Mouse (Mus musculus) mouse embryonic stem cell (cell line): ENCODE data around the gene Rph3al.

ENCODE experiments used
- in situ Hi-C, 2 experiments: fragments of 300-500 bp; cut with MboI; formaldehyde crosslinking; loops; 1 replicate in 1 of 2; 3 replicates in 1 of 2; pipeline ENCODE4 v1.14.3; 2019 to 2020; ENCODE audit warnings: low sequenced_read_pairs in 2 of 2, low pct_unique_long_range_greater_than_20kb in 1 of 2, mixed read lengths in 1 of 2; ENCODE audit not compliant: unreplicated experiment in 1 of 2

Rph3al gene

DNA sequence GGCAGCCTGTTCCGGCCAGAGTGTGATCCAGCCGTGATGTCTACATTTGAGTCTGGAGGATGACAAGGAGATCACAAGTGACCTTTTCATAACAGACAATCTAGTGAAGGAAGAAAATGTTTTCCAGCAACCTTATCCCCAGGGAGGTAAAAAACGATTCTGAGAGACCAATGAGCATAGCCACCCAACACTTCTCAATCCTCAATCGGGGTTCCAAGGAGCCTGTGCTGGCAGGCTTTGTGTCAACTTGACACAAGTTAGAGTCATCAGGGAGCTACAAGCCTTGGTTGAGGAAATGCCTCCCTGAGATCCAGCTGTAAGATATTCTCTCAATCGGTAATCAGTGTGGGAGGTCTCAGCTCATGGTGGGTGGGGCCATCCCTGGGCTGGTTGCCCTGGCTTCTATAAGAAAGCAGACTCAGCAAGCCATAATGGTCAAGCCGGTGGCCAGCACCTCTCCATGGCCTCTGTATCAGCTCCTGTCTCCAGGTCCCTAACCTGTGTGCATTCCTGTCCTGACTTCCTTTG, at the start of gene Rph3al:
Rph3al (minus strand) TSS at position 51 of the 528 bp plus-strand sequence.
- in situ Hi-C loops, result no loop called here

DNA sequence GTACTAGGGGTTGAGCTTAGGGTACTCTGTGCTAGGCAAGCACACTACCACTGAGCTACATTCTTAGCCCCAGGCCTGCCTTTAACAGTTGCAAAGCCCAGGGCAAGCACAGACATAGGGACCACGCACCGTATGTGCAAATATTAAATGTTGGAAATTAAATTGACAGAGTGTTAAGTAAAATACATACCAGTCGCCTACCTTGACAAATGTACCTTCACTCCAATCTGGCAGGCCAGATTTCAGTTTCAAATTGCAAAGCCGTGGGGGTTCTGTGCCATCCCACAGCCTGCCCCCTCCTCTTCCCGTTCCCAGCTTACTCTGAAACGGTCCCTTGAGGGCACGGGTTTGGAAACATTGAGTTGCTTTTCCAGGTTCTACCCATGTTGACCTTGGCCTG, 47.7 kb upstream of the Rph3al start:
- in situ Hi-C loops, result no loop called here

DNA sequence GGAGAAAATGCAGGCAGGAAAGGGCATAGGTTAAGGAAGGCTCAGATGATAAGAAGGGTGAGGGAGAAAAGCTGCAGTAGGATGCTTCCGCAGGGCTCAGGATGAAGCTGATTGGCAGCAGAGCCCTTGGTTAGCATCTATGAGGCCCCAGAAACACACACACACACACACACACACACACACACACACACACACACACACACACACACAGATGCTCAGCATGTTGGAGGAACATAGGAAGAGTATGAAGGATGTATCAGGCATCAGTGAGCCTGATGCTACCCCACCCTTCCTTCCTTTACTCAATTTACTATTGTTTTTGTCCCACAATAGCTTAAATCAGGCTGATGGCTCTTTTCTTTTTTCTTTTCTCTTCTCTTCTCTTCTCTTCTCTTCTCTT, 46.4 kb upstream of the Rph3al start:
- in situ Hi-C loops, result no loop called here

DNA sequence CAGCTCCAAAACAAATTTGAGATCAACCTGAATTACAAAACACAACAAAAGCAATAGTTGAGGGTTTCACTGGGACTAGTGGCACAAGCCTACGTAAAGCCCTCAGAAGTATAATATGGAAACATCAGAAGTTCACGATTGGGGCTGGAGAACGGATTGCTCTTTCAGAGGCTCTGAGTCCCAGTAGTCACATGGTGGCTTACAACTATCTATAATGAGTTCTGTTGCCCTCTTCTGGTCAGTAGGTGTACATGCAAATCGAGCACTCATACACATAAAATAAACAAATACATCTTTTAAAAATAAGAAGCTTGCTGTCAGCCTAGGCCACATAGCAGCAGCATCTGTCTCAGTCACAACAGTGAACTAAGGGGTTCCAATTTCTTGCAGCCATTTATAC, 45.0 kb upstream of the Rph3al start:
- in situ Hi-C loops, result no loop called here

DNA sequence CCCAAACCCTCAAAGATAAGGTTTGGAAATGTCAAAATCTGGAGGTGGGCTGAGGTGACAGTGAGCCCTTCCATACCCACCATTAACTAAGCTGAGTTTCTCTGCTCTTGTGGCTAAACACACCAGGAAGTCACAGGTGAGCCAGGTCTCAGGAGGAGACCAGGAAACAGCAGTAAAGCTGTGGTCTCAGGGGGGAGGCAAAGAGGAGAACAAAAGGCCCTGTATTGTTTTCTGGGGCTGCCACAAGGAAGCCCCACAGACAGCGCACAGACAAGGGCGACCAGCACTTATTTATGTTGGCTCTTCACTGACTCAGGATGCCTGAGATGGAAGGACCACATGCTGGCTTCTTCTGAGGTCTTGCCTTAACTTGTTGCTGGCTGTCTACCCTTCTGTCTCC, 42.2 kb upstream of the Rph3al start:
- in situ Hi-C loops, result no loop called here

DNA sequence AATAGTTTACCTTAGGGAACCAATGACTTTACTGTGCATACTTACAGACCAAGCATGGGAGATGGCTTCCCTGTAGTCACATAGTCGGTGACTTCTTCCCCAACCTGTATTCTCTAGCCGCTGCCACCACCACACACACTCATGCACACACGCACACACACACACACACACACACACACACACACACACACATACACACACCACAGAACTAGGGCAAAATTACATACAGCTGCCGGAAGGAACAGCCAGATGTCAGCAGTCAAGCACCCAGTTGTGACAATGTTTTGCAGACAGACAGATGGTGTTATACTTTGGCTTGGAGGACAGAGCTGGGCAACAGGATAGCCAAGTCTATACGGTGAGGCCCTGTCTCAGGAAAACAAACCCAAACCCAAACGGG, 39.8 kb upstream of the Rph3al start:
- in situ Hi-C loops, result loop anchor here in 1 of 2 experiments (10.0 kb wide), 1 partner anchor 193 kb away; no protein-coding TSS in a partner anchor

DNA sequence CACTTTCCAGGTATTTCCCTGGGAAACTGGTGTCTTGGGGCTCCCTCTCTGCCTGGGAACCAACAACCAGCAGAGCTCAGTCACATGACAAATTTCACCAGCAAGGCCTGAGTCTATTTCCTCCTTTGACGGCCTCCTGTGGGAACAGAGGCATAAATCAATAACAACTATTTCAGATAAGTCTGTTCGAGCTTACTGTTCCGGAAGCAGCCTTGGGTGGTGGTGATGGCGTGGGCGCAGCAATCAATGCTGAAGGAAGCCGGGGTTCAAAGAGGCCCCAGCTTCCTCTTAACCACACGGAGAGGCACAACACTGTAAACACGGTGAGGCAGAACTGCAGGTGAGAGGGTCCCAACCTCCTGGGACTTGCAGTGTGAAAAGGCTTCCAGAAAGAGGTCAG, 38.5 kb upstream of the Rph3al start:
- in situ Hi-C loops, result loop anchor here in 1 of 2 experiments (10.0 kb wide), 1 partner anchor 192 kb away; no protein-coding TSS in a partner anchor

DNA sequence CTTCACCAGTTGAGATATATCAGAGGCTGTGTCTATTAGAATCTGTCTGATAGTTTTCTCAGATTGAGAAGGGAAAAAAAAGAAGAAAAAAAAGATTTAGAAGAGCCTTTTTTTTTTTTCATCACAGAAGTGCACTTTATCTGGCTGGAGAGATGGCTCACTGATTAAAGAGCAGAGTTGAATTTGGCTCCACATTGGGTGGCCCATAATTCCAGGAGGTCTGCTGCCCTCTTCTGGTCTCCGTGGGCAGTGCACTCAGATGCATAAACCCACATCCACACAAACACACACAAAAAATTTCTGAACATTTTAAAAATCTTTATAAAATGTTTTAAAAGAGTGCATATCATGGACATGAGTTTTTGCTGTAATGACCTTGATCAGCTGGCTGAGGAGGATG, 35.8 kb upstream of the Rph3al start:
- in situ Hi-C loops, result loop anchor here in 1 of 2 experiments (10.0 kb wide), 1 partner anchor 189 kb away; no protein-coding TSS in a partner anchor

DNA sequence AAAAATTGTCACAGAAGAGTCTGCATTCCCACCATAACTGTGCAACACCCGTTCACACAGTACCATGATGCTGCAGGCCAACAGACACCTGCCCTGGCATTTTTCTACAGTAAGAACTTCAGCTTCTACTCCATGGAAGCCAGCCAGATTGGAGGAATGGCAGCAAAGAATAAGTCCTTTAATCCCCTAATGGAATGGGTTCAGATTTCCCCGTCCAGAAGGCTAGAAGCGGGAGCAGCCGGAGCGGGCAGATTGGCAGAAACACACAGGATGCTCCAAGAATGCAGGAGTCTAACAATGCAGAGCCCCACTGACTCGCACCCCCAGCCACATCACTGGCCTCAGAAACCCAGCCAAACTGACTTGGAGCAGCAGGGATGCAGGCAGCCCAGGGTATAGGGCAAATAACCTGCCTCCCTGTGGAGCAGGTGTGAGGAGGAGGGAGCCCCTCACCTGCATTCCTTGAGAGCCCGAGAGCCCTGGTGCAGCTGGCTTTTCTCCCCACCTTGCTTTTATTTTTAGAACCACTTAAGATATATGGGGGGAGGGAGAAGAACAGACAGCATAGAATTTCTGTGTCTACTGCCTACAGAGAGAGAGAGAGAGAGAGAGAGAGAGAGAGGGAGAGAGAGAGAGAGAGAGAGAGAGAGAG, 34.8 kb upstream of the Rph3al start:
- in situ Hi-C loops, result loop anchor here in 1 of 2 experiments (10.0 kb wide), 1 partner anchor 188 kb away; no protein-coding TSS in a partner anchor

DNA sequence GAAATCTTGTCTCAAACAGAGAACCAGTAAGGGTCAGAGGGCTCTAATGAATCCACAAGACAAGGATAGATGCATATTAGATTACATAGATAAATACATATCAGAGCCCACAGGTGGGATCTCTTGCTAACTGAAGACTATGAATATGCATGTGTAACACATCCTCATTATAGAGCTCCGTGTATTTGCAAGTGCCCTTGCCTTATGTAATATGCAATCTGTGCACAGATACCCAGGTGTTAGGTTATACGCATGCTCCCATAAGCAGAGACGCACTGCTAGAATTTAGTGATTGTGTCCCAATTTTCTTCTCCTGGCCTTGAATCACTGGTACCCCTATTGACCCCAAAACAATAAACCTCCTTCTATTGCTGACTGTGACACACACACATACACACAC, 34.0 kb upstream of the Rph3al start:
- in situ Hi-C loops, result loop anchor here in 1 of 2 experiments (10.0 kb wide), 1 partner anchor 187 kb away; no protein-coding TSS in a partner anchor

DNA sequence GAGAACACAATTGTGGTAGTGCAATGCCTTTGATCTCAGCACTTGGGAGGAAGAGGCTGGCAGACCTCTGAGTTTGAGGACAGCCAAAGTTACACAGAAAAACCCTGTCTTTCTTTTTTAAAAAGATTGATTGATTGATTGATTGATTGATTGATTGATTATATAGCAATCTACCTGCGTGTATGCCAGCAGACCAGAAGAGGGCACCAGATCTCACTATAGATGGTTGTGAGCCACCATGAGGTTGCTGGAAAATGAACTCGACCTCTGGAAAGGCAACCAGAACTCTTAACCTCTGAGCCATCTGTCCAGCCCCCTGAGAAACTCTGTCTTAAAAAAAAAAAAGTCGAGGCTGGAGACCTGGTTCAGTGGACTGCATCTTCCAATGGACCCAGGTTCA, 32.4 kb upstream of the Rph3al start:
- in situ Hi-C loops, result loop anchor here in 1 of 2 experiments (10.0 kb wide), 1 partner anchor 186 kb away; no protein-coding TSS in a partner anchor

DNA sequence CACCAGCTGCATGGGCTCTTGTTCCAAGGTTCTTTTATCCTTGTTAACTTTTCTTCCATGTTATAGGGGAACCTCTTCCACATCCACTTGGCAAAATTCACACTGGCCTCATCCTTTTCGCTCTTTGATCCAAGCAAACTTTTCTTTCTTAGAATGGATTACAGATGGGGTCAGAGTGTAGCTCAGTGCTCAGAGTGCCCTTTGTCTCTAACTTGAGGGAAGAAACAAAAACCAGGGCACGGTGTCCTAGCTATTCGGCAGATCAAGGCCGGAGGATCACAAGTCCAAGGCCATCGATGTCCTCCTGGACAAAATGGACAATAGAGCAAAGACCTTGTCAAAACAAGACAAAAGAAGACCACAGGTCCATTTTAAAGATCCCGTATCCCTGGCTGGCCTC, 30.5 kb upstream of the Rph3al start:
- in situ Hi-C loops, result loop anchor here in 1 of 2 experiments (10.0 kb wide), 1 partner anchor 184 kb away; no protein-coding TSS in a partner anchor

DNA sequence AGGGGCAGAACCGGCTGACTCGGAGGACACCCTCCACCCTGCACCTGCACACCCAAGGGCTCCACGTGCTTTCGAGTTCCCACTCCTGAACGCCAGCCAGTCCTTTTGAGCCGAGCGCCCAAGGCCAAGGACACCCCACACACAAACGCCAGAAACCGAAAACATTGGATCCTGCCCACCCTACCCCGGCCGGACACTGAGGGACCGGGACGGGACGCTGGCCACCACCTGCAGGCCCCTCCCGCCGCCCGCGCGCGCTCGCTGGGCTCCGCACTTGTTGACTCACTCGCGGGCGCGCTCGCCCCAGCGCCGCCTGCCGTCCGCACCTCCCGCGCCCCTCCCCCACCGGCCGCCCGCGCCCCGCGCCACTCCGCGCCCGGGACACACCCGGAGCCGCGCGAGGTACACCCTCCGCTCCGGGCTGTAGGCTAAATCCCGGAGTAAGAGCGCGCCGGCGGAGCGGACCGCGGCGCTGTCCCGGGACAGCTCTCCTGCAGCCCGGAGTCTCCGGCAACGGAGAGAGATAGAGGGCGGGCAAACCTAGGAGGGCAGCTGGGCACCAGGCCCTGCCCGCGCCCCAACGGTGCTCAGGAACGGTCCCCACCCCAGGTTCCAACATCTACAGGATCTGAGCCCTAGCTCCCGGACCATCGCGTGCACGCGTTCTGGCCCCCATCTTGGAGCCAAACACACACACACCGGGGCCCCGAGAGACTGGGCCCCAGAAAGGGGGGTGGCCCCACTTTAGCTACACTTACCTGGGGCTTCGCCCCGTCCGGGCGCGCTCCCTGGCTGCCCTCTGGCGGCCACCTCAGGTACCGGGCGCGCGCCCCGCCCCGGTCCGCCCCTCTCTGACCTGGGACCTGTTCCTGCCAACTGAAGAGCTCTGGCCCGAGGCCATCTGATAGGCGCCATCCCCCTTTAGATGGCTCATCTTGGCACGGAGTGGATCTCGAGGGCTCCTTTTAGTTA, 28.5 kb upstream of the Rph3al start:
- in situ Hi-C loops, result loop anchor here in 1 of 2 experiments (10.0 kb wide), 1 partner anchor 182 kb away; no protein-coding TSS in a partner anchor

DNA sequence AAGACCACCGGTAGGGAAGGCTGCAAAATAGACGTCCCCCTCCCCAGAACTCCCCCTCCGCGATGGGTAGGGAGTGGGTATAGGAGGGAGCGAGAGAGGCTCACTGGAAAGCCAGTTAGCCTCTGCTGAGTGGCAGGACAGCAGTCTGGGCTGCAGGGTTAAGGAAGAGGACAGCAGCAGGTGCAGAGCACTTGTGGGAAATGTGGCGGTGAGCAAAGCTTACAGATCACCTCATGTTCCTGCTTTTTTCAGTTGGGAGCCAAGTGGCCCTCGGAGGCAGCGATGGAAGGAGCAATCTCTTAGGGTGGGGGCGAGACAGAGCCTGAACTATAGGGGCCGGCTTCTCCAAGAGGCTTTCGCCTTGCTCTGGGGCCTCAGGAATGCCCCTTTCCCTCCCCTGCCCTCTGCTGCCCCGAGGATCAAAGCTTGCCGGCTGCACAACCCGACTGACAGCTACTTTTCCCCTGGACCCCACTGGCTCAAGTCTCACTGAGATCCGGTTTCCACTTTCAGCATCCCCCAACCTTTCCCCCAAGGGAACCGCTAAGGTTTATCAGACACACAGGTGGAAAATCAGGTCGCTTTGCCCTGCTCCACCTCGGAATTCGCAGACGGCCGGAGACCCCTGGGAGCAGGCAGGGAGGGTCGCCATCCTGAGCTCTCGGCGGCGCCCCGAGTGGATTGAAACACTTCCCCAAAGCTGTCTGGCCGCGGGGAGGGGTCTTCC, 27.6 kb upstream of the Rph3al start:
- in situ Hi-C loops, result loop anchor here in 1 of 2 experiments (10.0 kb wide), 1 partner anchor 181 kb away; no protein-coding TSS in a partner anchor

DNA sequence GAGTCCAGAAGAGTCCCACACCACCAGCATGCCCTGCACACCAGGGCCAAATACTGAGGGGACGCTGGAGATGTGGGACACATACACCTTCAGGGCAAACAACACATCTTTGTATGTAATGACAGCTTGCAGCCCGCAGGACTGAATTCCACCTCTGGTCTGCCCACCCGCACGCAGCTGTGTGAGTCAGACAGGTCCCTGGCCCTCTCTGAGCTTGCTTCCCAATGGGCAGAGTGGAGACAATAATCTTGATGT, 26.2 kb upstream of the Rph3al start:
- in situ Hi-C loops, result loop anchor here in 1 of 2 experiments (5.0 to 10.0 kb wide), 2 partner anchors 42 to 180 kb away; no protein-coding TSS in a partner anchor

DNA sequence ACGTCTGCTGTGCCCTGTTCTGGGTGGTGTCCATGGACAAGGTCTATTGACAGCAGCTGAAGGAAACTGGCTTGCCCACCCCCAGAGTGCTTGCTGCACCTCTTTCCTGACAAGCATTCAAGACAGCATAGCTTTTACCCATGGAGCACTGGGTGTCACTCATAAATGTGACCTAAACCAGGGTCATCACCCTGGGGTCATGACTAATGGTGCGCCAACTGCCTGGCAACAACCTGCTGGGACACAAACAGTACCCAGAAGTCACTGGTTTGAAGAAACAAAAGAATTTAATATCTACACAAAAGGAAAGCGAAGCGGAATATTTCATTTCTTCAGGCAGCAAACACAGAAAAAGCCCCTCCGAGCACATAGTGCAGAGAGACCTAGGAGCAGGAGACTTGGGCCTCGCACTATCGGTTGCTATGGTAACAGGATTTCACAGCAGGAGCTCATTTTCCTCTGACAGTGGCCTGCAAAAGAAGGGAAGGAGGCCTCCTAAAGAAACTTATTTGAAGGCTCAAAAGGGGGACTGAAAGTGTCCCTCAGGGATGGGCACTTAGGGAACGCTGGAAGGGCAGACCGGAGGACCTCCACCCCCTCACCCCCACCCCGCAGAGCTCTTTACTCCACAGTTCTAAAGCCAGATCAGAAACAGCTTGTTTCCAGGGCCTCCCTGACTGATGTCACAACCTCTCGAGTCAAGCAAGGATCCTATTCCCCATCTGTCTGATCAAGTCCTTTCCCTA, 25.7 kb upstream of the Rph3al start:
- in situ Hi-C loops, result loop anchor here in 1 of 2 experiments (5.0 to 10.0 kb wide), 2 partner anchors 42 to 179 kb away; no protein-coding TSS in a partner anchor

DNA sequence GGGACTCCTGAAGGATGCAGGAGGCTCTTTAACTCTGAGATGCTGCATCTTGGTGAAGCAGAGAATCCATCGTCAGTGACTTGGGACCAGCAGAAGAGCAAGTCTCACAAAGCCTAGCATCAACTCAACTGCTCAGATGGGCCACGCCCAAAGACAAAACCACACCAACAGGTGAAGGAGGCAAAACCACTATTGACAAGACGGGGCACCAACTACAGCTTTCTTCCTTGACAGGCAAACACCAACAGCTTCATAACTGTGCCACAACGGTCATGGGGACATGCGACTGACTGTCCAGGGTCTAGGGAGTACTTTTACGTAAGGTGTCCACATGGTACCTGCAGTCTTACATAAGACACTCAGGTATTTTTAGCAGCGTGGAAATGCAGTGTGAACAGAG, 23.6 kb upstream of the Rph3al start:
- in situ Hi-C loops, result loop anchor here in 1 of 2 experiments (5.0 to 10.0 kb wide), 2 partner anchors 39 to 177 kb away; no protein-coding TSS in a partner anchor
